16 mouse cellular contexts compared by ENCODE assay signal in the genomic region with DNA sequence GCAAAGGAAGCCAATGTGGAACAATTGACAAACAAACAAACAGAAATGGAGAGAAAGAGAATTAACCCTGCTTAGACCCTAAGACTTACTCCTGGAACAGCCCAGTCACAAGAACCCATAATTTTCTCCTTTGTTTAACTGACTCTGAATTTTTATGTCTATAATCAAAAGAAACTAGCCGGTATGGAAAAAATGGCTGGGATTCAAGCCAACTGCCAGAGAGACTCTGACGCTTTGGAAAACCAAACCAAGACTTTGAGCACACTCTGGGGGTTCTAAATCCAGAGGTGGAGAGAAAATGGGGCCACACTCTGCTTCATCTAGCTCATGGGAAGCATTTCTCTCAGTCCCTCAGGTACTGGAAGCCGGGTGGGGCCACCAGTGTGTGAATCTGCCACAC. TPM values are rescaled to one million over a fixed set of nuclear protein-coding genes. Genes with fewer than 3 reads are reported as not detected.
"Had no signal": no experiment of that assay in that cellular context is flagged by ENCODE, and none has a peak within 500 bp of the region (broad histone marks: within the 10 kb centered on the region; RNA-seq: fewer than 3 reads in every experiment).

No protein-coding gene starts in this region.

- ATAC-seq: lung, postnatal 0 days; midbrain, embryonic 15.5 days had no signal

- H3K27ac ChIP-seq: kidney, postnatal 0 days; liver, embryonic 14.5 days; midbrain, embryonic 10.5 days; midbrain, embryonic 15.5 days; neural tube, embryonic 12.5 days had no signal

- DNase-seq: kidney, adult 11 months; kidney, adult 9 months; kidney, postnatal 36 days; lung, adult 18-20 months; lung, postnatal 4 days; thymus, postnatal 36 days had no signal

- H3K9ac ChIP-seq: liver, embryonic 14.5 days; midbrain, embryonic 15.5 days; neural tube, embryonic 12.5 days had no signal

- H3K27me3 ChIP-seq: midbrain, embryonic 15.5 days; neural tube, embryonic 12.5 days had no signal

- H3K36me3 ChIP-seq: midbrain, embryonic 10.5 days; midbrain, embryonic 15.5 days; neural tube, embryonic 12.5 days had no signal

- H3K4me3 ChIP-seq: midbrain, embryonic 10.5 days; midbrain, embryonic 15.5 days; neural tube, embryonic 12.5 days had no signal

- H3K4me2 ChIP-seq: midbrain, embryonic 15.5 days; neural tube, embryonic 12.5 days had no signal

- H3K9me3 ChIP-seq: midbrain, embryonic 10.5 days; midbrain, embryonic 15.5 days; neural tube, embryonic 12.5 days had no signal

RNA-seq across cellular contexts. Expression of a gene that starts 20.7 kb away (rescaled TPM):
- total RNA-seq: liver, adult 2 months; megakaryocyte, adult 5-6 weeks; monocyte, adult 5-6 weeks; neutrophil, adult 5-6 weeks had no signal
- polyA plus RNA-seq: liver, adult 2 months had no signal
